Mouse (Mus musculus): ENCODE results near the gene Rgl3. TPM values are rescaled to one million over a fixed set of nuclear protein-coding genes. Genes with fewer than 3 reads are reported as not detected.

The Rgl3 gene
- polyA plus RNA-seq, 1 experiment from 2014 or later: 1.9 TPM

DNA sequence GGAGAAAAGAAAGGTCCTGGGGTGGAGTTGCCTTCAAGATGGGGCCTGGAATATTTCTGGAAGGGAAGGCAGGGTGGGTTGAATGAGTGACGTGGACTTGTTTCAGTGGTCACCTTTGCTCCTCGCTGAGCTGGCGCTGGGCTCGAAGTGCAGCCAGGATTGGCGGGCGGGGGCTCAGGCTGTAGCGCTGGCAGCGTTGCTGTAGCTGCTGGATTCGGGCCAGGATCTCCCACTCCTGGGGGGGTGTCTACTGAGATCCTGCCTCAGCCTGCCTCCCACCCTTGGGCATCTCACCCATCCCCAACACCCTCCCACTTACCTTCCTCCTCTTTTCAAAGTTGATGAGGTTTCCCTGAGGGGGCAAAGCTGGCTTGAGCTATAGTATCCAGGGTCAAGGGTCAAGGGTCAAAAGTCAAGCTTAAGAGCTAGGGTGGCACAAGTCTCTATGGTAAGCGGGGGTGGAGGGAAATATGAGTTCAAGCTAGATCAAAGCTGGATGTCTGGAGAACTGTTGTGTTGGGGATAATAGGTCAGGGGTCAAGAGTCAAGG, 12.5 kb downstream of the Rgl3 start:
- H3K36me3 ChIP-seq: no peaks in the 10 kb centered on the region
- H3K4me1 ChIP-seq: no peaks in the 10 kb centered on the region
- H3K9ac ChIP-seq: no peak overlapping the region
- WGBS: 86% methylated on average over 10 of the region's 10 CpGs
- no peaks in the 10 kb centered on the region for H3K9me3 ChIP-seq (replicated peaks)
- no peaks in the 10 kb centered on the region for H3K27me3 ChIP-seq
- no peak overlapping the region for H3K27ac ChIP-seq
- no peak overlapping the region for H3K4me2 ChIP-seq (replicated peaks)
- H3K4me3 ChIP-seq: no peak overlapping the region
- no peak for ATAC-seq (ENCODE audit: low FRiP score)

DNA sequence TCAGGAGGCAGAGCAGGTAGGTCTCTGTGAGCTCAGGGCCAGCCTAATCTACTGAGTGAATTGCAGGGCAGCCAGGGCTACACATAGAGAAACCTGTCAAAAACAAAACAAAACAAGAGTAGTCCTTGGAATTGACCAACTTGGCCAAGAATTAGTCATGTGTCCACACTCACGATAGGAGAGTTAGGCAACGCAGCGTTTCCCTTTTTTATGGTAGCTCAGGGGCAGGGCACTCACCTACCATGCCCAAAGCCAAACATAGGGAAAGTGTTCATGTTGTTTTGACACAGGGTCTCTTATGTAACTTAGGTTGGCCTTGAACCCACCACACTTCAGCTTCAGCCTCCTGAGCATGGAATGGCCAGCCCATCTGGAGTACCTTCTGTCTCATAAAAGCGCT, 19.9 kb downstream of the Rgl3 start:
- no peak overlapping the region for H3K4me3 ChIP-seq
- peaks cover 3% of the 10 kb centered on the region; the same call in 1 of the 2 replicates for H3K27me3 ChIP-seq
- 97% methylated on average over 4 of the region's 4 CpGs for WGBS
- H3K4me1 ChIP-seq: no peaks in the 10 kb centered on the region
- no peak overlapping the region for H3K4me2 ChIP-seq (replicated peaks)
- H3K9me3 ChIP-seq (replicated peaks): no peaks in the 10 kb centered on the region
- no peaks in the 10 kb centered on the region for H3K36me3 ChIP-seq
- H3K27ac ChIP-seq: no peak overlapping the region
- no peak overlapping the region for H3K9ac ChIP-seq
- ATAC-seq (ENCODE audit: low FRiP score): no peak

GRCm38 (mm10) chr9:21968883-21969282, 20.4 kb downstream of the Rgl3 start:
- Histone ChIP-seq H3K4me3 (no peak overlapping the region), H3K9ac (no peak overlapping the region), H3K36me3 (no peaks in the 10 kb centered on the region), H3K4me2 (replicated peaks) (no peak overlapping the region), H3K27ac (no peak overlapping the region), H3K9me3 (replicated peaks) (no peaks in the 10 kb centered on the region), H3K4me1 (no peaks in the 10 kb centered on the region), H3K27me3 (peaks cover 7% of the 10 kb centered on the region; the same call in 1 of the 2 replicates)
- 75% methylated on average over 6 of the region's 6 CpGs for WGBS
- no peak for ATAC-seq (ENCODE audit: low FRiP score)

DNA sequence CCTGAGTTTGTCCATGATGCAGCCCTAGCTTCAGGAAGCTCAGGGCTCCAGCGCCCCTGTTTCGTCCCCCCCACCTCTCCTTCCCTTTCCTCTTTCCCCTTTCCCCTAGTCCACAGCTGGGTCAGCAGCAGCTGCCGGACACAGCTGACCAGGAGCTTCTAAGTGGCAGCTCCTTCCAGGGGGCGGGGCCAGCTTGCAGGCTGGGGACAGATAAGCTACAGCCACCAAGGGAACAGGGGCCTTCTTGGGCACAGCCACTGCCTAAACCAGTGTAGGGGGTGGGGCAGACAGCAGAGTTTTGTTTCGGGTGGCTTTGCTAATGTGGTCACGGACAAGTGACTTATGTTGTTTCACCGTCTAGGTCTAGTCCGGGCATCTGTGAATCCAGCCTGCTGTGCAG, 25.8 kb downstream of the Rgl3 start, which contains the start of gene Epor:
Epor (minus strand) TSS at position 90 of the 400 bp plus-strand sequence.
- 26% methylated on average over 8 of the region's 8 CpGs for WGBS
- H3K4me1 ChIP-seq: peaks cover 24% of the 10 kb centered on the region
- H3K4me3 ChIP-seq: peak within 1 kb of the TSS; percentile 37
- H3K4me2 ChIP-seq (replicated peaks): peak within 1 kb of the TSS; percentile 59
- H3K27me3 ChIP-seq: peaks cover 57% of the 10 kb centered on the region
- H3K9me3 ChIP-seq (replicated peaks): no peaks in the 10 kb centered on the region
- H3K27ac ChIP-seq: no peak within 1 kb of the TSS
- 0 out of 2 replicates have a peak, but pooled peaks have one; percentile 18 for ATAC-seq (ENCODE audit: low FRiP score)
- H3K36me3 ChIP-seq: no peaks in the 10 kb centered on the region
- peak within 1 kb of the TSS; percentile 39 for H3K9ac ChIP-seq

- H3K4me1 ChIP-seq: peaks cover 24% of the 10 kb centered on the region
- ATAC-seq (ENCODE audit: low FRiP score): peak; percentile 70
- WGBS: 4% methylated on average over 34 of the region's 34 CpGs
- H3K4me2 ChIP-seq (replicated peaks): peak overlapping the region; percentile 59
- no peaks in the 10 kb centered on the region for H3K36me3 ChIP-seq
- H3K27me3 ChIP-seq: peaks cover 55% of the 10 kb centered on the region
- H3K27ac ChIP-seq: no peak overlapping the region
- H3K4me3 ChIP-seq: peak overlapping the region; percentile 37
- H3K9ac ChIP-seq: peak overlapping the region; percentile 39
- H3K9me3 ChIP-seq (replicated peaks): no peaks in the 10 kb centered on the region
Measured at GRCm38 (mm10) chr9:21962416-21963059, 26.7 kb downstream of the Rgl3 start.

GRCm38 (mm10) chr9:21962010-21962409, 27.2 kb downstream of the Rgl3 start:
- peak overlapping the region; percentile 37 for H3K4me3 ChIP-seq
- H3K4me2 ChIP-seq (replicated peaks): peak overlapping the region; percentile 59
- no peaks in the 10 kb centered on the region for H3K9me3 ChIP-seq (replicated peaks)
- no peaks in the 10 kb centered on the region for H3K36me3 ChIP-seq
- H3K27ac ChIP-seq: no peak overlapping the region
- H3K27me3 ChIP-seq: peaks cover 55% of the 10 kb centered on the region
- 0% methylated on average over 15 of the region's 15 CpGs for WGBS
- no peak for ATAC-seq (ENCODE audit: low FRiP score)
- peak overlapping the region; percentile 39; the same call in 1 of the 2 replicates for H3K9ac ChIP-seq
- H3K4me1 ChIP-seq: peaks cover 24% of the 10 kb centered on the region

- no peak for ATAC-seq (ENCODE audit: low FRiP score)
- Histone ChIP-seq H3K9me3 (replicated peaks) (no peaks in the 10 kb centered on the region), H3K36me3 (no peaks in the 10 kb centered on the region), H3K9ac (0 out of 2 replicates have a peak overlapping the region, but pooled peaks have one; percentile 35), H3K4me3 (peak overlapping the region; percentile 37), H3K27me3 (peaks cover 55% of the 10 kb centered on the region), H3K4me1 (peaks cover 27% of the 10 kb centered on the region), H3K27ac (no peak overlapping the region), H3K4me2 (replicated peaks) (peak overlapping the region; percentile 59)
- 2% methylated on average over 35 of the region's 35 CpGs for WGBS
Measured at GRCm38 (mm10) chr9:21961366-21961980, 27.8 kb downstream of the Rgl3 start.

DNA sequence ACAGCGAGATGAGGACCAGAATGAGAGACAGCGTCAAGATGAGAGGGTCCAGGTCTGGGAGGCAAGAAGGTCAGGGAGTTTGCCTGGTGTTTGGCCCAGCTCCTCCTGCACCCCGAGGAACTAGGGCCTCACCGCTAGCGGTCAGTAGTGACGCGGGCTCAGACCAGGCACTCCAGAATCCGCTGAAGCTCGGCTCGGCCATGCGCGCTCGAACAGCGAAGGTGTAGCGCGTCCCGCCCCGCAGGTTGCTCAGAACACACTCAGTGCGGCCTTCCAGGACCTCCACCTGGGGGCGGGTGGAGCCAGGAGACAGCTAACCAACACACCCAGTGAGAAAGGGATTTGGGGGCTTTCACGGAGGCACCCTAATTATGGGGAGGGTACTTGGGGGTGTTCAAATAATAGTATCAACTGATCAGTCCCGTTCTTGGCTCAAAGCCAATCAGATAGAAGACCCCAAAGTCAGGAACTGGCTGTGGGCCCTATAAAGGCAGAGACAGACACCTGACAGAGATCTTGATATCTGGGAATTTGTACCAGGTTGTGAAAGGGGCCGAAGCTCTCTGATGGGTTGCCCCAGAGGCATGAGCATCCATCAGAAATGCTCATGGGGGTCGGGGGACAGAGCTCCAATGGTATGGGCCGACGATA, 28.6 kb downstream of the Rgl3 start:
- peaks cover 30% of the 10 kb centered on the region for H3K4me1 ChIP-seq
- H3K4me2 ChIP-seq (replicated peaks): 0 out of 2 replicates have a peak overlapping the region, but pooled peaks have one; percentile 59
- no peaks in the 10 kb centered on the region for H3K36me3 ChIP-seq
- H3K27ac ChIP-seq: no peak overlapping the region
- 0 out of 2 replicates have a peak overlapping the region, but pooled peaks have one; percentile 5 for H3K4me3 ChIP-seq
- ATAC-seq (ENCODE audit: low FRiP score): no peak
- 9% methylated on average over 26 of the region's 26 CpGs for WGBS
- H3K9ac ChIP-seq: no peak overlapping the region
- peaks cover 55% of the 10 kb centered on the region for H3K27me3 ChIP-seq
- no peaks in the 10 kb centered on the region for H3K9me3 ChIP-seq (replicated peaks)

DNA sequence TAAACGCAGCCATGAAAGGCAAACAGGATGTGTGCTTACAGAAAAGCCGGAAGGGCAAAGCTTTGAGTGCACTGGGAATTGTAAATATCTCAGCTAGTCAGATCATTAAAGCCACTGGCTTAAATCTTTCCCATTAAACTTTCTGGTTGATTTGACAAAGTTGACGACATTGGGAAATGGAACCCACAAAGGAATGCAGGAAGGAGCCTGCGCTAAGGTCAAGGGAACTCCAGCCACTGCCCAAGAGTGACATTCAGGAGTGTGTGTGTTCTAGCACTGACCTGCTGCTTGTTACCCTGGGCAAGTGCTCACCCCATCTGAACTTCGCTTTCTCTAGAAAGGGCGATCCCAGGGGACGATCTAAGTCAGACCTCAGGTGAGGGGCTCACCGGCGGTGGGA, 29.1 kb downstream of the Rgl3 start:
- no peak overlapping the region for H3K27ac ChIP-seq
- H3K4me3 ChIP-seq: no peak overlapping the region
- H3K9ac ChIP-seq: no peak overlapping the region
- peaks cover 30% of the 10 kb centered on the region for H3K4me1 ChIP-seq
- H3K27me3 ChIP-seq: peaks cover 55% of the 10 kb centered on the region
- WGBS: 52% methylated on average over 9 of the region's 9 CpGs
- no peak for ATAC-seq (ENCODE audit: low FRiP score)
- no peaks in the 10 kb centered on the region for H3K9me3 ChIP-seq (replicated peaks)
- H3K4me2 ChIP-seq (replicated peaks): no peak overlapping the region
- H3K36me3 ChIP-seq: no peaks in the 10 kb centered on the region

- ATAC-seq (ENCODE audit: low FRiP score): no peak
- Histone ChIP-seq H3K4me1 (peaks cover 33% of the 10 kb centered on the region), H3K4me3 (no peak overlapping the region), H3K9me3 (replicated peaks) (no peaks in the 10 kb centered on the region), H3K36me3 (no peaks in the 10 kb centered on the region), H3K4me2 (replicated peaks) (no peak overlapping the region), H3K9ac (no peak overlapping the region), H3K27ac (no peak overlapping the region), H3K27me3 (peaks cover 54% of the 10 kb centered on the region)
- WGBS: 95% methylated on average over 7 of the region's 7 CpGs
Measured at GRCm38 (mm10) chr9:21959244-21959643, 30.0 kb downstream of the Rgl3 start.

DNA sequence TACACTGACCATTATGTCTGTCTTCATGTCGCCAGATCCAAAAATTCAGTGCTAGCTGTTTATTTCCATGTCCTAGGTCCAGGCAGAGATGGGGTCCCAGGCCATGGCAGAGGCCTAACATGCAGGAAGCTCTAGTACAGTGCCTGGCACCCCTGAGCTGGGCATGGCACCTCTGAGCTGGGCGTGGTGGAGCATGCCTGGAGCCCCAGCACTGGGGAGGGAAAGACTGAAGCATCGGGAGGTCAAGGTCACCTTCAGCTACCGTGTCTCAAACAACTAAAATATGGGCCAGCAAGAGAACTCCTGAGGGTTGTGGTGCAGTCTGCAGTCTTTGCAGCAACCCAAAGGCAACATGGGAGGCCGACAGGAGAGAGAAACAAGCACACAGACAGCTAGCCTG, 30.9 kb downstream of the Rgl3 start:
- ATAC-seq (ENCODE audit: low FRiP score): no peak
- WGBS: 80% methylated on average over 5 of the region's 5 CpGs
- H3K4me3 ChIP-seq: no peak overlapping the region
- peaks cover 35% of the 10 kb centered on the region for H3K4me1 ChIP-seq
- H3K36me3 ChIP-seq: no peaks in the 10 kb centered on the region
- no peak overlapping the region for H3K27ac ChIP-seq
- H3K27me3 ChIP-seq: peaks cover 46% of the 10 kb centered on the region
- no peak overlapping the region for H3K4me2 ChIP-seq (replicated peaks)
- H3K9me3 ChIP-seq (replicated peaks): no peaks in the 10 kb centered on the region
- no peak overlapping the region for H3K9ac ChIP-seq

Data from hindbrain, embryonic 12.5 days (tissue).